Mouse (Mus musculus): ENCODE data around the gene Crb1.
"Not testable (repeated sequence)": the region's sequence is repeated elsewhere in the genome, so short reads cannot be mapped to it uniquely, and the experiment has no call there.

Gene Crb1

GRCm38 (mm10) chr1:139376638-139377286 lies at the start of gene Crb1:
Crb1 (minus strand) TSS chr1:139377100.
- in situ Hi-C loops (cut with MboI, MseI) = no loop called here

GRCm38 (mm10) chr1:139425006-139425405 lies 48.1 kb upstream of the Crb1 start:
- in situ Hi-C loops (cut with MboI, MseI) = no loop called here

GRCm38 (mm10) chr1:139423931-139424330 lies 47.0 kb upstream of the Crb1 start:
- in situ Hi-C loops (cut with MboI, MseI) = no loop called here

GRCm38 (mm10) chr1:139422941-139423340 lies 46.0 kb upstream of the Crb1 start:
- in situ Hi-C loops (cut with MboI, MseI) = no loop called here

GRCm38 (mm10) chr1:139421875-139422791 lies 45.2 kb upstream of the Crb1 start, which contains the start of gene Zbtb41:
Zbtb41 (plus strand) TSS chr1:139422288.
- in situ Hi-C loops (cut with MboI, MseI) = no loop called here

GRCm38 (mm10) chr1:139421521-139421874 lies 44.6 kb upstream of the Crb1 start:
- in situ Hi-C loops (cut with MboI, MseI) = no loop called here

- in situ Hi-C loops (cut with MboI, MseI) = no loop called here
These were observed 36.6 kb upstream of the Crb1 start for GRCm38 (mm10) chr1:139413465-139413864.

- in situ Hi-C loops (cut with MboI, MseI) = not testable (repeated sequence)
These were observed 35.5 kb upstream of the Crb1 start for GRCm38 (mm10) chr1:139412365-139412764.

GRCm38 (mm10) chr1:139407701-139408100 lies 30.8 kb upstream of the Crb1 start:
- in situ Hi-C loops (cut with MboI, MseI) = no loop called here

GRCm38 (mm10) chr1:139405766-139406165 lies 28.9 kb upstream of the Crb1 start:
- in situ Hi-C loops (cut with MboI, MseI) = no loop called here

- in situ Hi-C loops (cut with MboI, MseI) = no loop called here
These were observed 19.7 kb upstream of the Crb1 start for GRCm38 (mm10) chr1:139396589-139396988.

- in situ Hi-C loops (cut with MboI, MseI) = no loop called here
These were observed 14.8 kb upstream of the Crb1 start for GRCm38 (mm10) chr1:139391747-139392146.

GRCm38 (mm10) chr1:139379621-139379984 lies 2.7 kb upstream of the Crb1 start:
- in situ Hi-C loops (cut with MboI, MseI) = no loop called here

GRCm38 (mm10) chr1:139378861-139379620 lies 2.1 kb upstream of the Crb1 start:
- in situ Hi-C loops (cut with MboI, MseI) = no loop called here

GRCm38 (mm10) chr1:139375900-139376299 lies 1.0 kb downstream of the Crb1 start:
- in situ Hi-C loops (cut with MboI, MseI) = no loop called here

- in situ Hi-C loops (cut with MboI, MseI) = no loop called here
These were observed 5.6 kb downstream of the Crb1 start for GRCm38 (mm10) chr1:139371341-139371740.

GRCm38 (mm10) chr1:139348566-139348965 lies 28.3 kb downstream of the Crb1 start:
- in situ Hi-C loops (cut with MboI, MseI) = no loop called here

GRCm38 (mm10) chr1:139346602-139347371 lies 30.1 kb downstream of the Crb1 start:
- in situ Hi-C loops (cut with MboI, MseI) = no loop called here

- in situ Hi-C loops (cut with MboI, MseI) = no loop called here
These were observed 30.8 kb downstream of the Crb1 start for GRCm38 (mm10) chr1:139346030-139346601.

GRCm38 (mm10) chr1:139340178-139340859 lies 36.6 kb downstream of the Crb1 start:
- in situ Hi-C loops (cut with MboI, MseI) = no loop called here
